Mouse (Mus musculus) midbrain, postnatal 0 days (tissue): ENCODE data around the gene Ube2g1. TPM values are rescaled to one million over a fixed set of nuclear protein-coding genes. Genes with fewer than 3 reads are reported as not detected.

Experiments used
- ATAC-seq: fragments of 200-750 bp; cut with Nextera tagmentation; 2 replicates; pipeline ENCODE4 v1.8.0; 2017; ENCODE audit warnings: moderate number of reproducible peaks, mild to moderate bottlenecking, moderate TSS enrichment, moderate library complexity; ENCODE audit not compliant: low FRiP score
- DNase-seq: peaks from one replicate; pipeline ENCODE4 v3.0.0-alpha.2; 2015; ENCODE audit warnings: low spot score
- H3K27ac ChIP-seq: fragments of 300-500 bp; sonication (generic); 2 replicates; pipeline ENCODE4 v1.5.1; 2014; ENCODE audit warnings: low read depth, mild to moderate bottlenecking, low read length, mixed read lengths
- H3K27me3 ChIP-seq: fragments of 300-500 bp; sonication (generic); 2 replicates; pipeline ENCODE4 v1.6.1; 2014; ENCODE audit warnings: low read length, control low read depth, mixed read lengths; ENCODE audit not compliant: insufficient read depth
- H3K36me3 ChIP-seq: fragments of 300-500 bp; sonication (generic); 2 replicates; pipeline ENCODE4 v1.6.1; 2014; ENCODE audit warnings: low read length, control low read depth, mixed read lengths; ENCODE audit not compliant: insufficient read depth
- H3K4me1 ChIP-seq: fragments of 300-500 bp; sonication (generic); 2 replicates; pipeline ENCODE4 v1.6.1; 2014; ENCODE audit warnings: mild to moderate bottlenecking, control low read depth, antibody characterized with exemption, low read length, mixed read lengths; ENCODE audit not compliant: insufficient read depth
- H3K4me2 ChIP-seq: fragments of 300-500 bp; sonication (generic); 2 replicates; pipeline ENCODE4 v1.6.1; 2014; ENCODE audit warnings: low read depth, mild to moderate bottlenecking, low read length, mixed read lengths; ENCODE audit not compliant: poor library complexity, severe bottlenecking
- H3K4me3 ChIP-seq: fragments of 300-500 bp; sonication (generic); 2 replicates; pipeline ENCODE4 v1.5.1; 2014; ENCODE audit warnings: low read depth, mild to moderate bottlenecking, low read length, moderate library complexity
- H3K9ac ChIP-seq: fragments of 300-500 bp; sonication (generic); replicated peaks from 2 replicates; pipeline ENCODE4 v1.6.1; 2014; ENCODE audit warnings: mild to moderate bottlenecking, low read length, moderate library complexity, mixed read lengths; ENCODE audit not compliant: poor library complexity, severe bottlenecking
- H3K9me3 ChIP-seq: fragments of 300-500 bp; sonication (generic); 2 replicates; pipeline ENCODE4 v1.6.1; 2016; ENCODE audit warnings: low read length, control low read depth
- CTCF ChIP-seq: IDR thresholded peaks from 2 replicates; pipeline ENCODE4 v1.5.1; 2016; ENCODE audit warnings: antibody characterized with exemption, mild to moderate bottlenecking
- WGBS: fragments of 180-500 bp; shearing (Covaris S2); extraction: QIAGEN DNeasy Blood & Tissue Kit; methylation state at CpG from one replicate; pipeline ENCODE4 v1.1.7; 2014; 5-methylcytosine and 5-hydroxymethylcytosine counted together
- polyA plus RNA-seq: library from polyadenylated mRNA; unstranded; fragments of >200 nt; fragmentation: Nextera tagmentation; extraction: Ambion mirVana; gene quantifications from 2 replicates; pipeline ENCODE4 v1.2.1, GENCODE M21; 2015
- total RNA-seq: library from RNA; depleted of rRNA; stranded (reverse); fragments of >200 nt; gene quantifications from 2 replicates; pipeline ENCODE4 v1.2.3, GENCODE M21; 2014

Ube2g1 gene
- total and polyA plus RNA-seq, 2 experiments from 2014 or later, result 46.0 to 64.5 TPM

- TF ChIP-seq CTCF, result no peak
- Histone ChIP-seq H3K27me3 (no peaks in the 10 kb centered on the region), H3K36me3 (no peaks in the 10 kb centered on the region), H3K9ac (no peak overlapping the region), H3K4me1 (no peaks in the 10 kb centered on the region), H3K4me2 (no peak overlapping the region), H3K4me3 (no peak overlapping the region), H3K9me3 (no peaks in the 10 kb centered on the region), H3K27ac (no peak overlapping the region)
- WGBS, result 90% methylated on average over 2 of the region's 2 CpGs
- ATAC-seq (no peak), DNase-seq (no peak)
Observed at GRCm38 (mm10) chr11:72650347-72650746, 43.3 kb downstream of the Ube2g1 start.

GRCm38 (mm10) chr11:72659918-72660317 lies 52.8 kb downstream of the Ube2g1 start:
- Histone ChIP-seq H3K36me3 (no peaks in the 10 kb centered on the region), H3K9me3 (no peaks in the 10 kb centered on the region), H3K4me1 (no peaks in the 10 kb centered on the region), H3K4me2 (no peak overlapping the region), H3K4me3 (no peak overlapping the region), H3K27ac (no peak overlapping the region), H3K27me3 (no peaks in the 10 kb centered on the region), H3K9ac (no peak overlapping the region)
- ATAC-seq, result no peak
- no peak for DNase-seq
- TF ChIP-seq CTCF, result peak; percentile 43

GRCm38 (mm10) chr11:72660359-72660758 lies 53.3 kb downstream of the Ube2g1 start:
- Histone ChIP-seq H3K36me3 (no peaks in the 10 kb centered on the region), H3K27ac (no peak overlapping the region), H3K4me3 (no peak overlapping the region), H3K4me2 (no peak overlapping the region), H3K9me3 (no peaks in the 10 kb centered on the region), H3K27me3 (no peaks in the 10 kb centered on the region), H3K9ac (no peak overlapping the region), H3K4me1 (no peaks in the 10 kb centered on the region)
- no peak for ATAC-seq
- no peak for DNase-seq
- 100% methylated on average over 1 of the region's 1 CpGs for WGBS
- TF ChIP-seq CTCF, result no peak

GRCm38 (mm10) chr11:72664641-72665040 lies 57.6 kb downstream of the Ube2g1 start:
- Histone ChIP-seq H3K36me3 (no peaks in the 10 kb centered on the region), H3K9ac (no peak overlapping the region), H3K4me3 (no peak overlapping the region), H3K9me3 (no peaks in the 10 kb centered on the region), H3K27ac (no peak overlapping the region), H3K4me2 (no peak overlapping the region), H3K27me3 (no peaks in the 10 kb centered on the region), H3K4me1 (no peaks in the 10 kb centered on the region)
- TF ChIP-seq CTCF, result no peak
- ATAC-seq, result no peak
- 88% methylated on average over 4 of the region's 4 CpGs for WGBS
- DNase-seq, result no peak

- Histone ChIP-seq H3K4me3 (no peak overlapping the region), H3K4me1 (no peaks in the 10 kb centered on the region), H3K9ac (no peak overlapping the region), H3K9me3 (no peaks in the 10 kb centered on the region), H3K4me2 (no peak overlapping the region), H3K27ac (no peak overlapping the region), H3K36me3 (no peaks in the 10 kb centered on the region), H3K27me3 (no peaks in the 10 kb centered on the region)
- ATAC-seq (no peak), DNase-seq (no peak)
- TF ChIP-seq CTCF, result no peak
Observed at GRCm38 (mm10) chr11:72670634-72671033, 63.6 kb downstream of the Ube2g1 start.

- H3K36me3 ChIP-seq, result no peaks in the 10 kb centered on the region
- no peaks in the 10 kb centered on the region for H3K9me3 ChIP-seq
- H3K4me3 ChIP-seq, result no peak overlapping the region
- H3K9ac ChIP-seq, result no peak overlapping the region
- ATAC-seq (no peak), DNase-seq (no peak)
- no peaks in the 10 kb centered on the region for H3K4me1 ChIP-seq
- no peaks in the 10 kb centered on the region for H3K27me3 ChIP-seq
- H3K4me2 ChIP-seq, result no peak overlapping the region
- H3K27ac ChIP-seq, result no peak overlapping the region
- 87% methylated on average over 6 of the region's 6 CpGs for WGBS
- no peak for TF ChIP-seq CTCF
Observed at GRCm38 (mm10) chr11:72671294-72671988, 64.4 kb downstream of the Ube2g1 start.
